Mouse (Mus musculus): ENCODE data around the gene Cfap45.

Cfap45 gene

DNA sequence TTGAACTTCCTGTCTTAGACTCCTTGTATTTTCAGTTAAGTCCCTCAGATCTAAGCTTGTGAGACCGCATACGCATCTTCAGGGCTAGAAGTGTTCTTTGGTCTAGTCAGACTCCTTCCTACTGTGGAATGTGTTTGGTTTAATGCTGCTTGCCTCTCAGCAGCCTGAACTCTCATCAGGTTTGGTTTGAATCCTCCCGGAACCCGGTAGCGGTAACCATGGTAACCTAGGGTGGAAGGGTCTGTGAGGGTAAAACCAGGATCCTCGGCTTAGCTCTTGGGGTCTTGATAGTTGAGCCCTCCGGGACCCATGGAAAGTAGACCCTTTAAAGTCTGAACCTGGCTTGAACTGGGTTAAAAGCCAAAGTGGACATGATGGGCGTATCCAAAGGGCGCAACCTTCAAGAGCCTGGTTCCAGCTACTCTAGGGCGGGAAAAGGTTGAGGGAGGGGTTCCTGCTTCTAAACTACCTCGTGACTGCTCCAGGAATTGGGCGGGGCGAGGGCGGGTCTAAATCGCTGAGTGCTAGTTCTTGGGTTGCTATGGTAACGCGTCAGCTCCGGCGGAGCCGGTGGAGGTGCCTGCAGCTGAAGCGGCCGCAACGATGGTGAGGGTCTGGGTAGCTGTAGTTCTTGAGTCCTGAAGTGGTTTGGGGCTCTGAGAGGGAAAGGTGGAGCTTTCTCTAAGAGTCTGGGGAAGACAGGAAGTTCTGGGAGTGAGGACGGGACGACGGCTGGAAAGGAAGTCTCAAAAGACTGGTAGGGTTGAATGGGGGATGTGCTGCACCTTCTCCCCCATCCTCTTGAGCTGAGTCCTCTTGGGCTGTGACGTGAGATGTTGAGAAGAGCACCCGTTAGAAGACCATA, at the start of gene Cfap45:
Cfap45 (plus strand) TSS at position 226 of the 865 bp plus-strand sequence.
- peak; percentile 95 for DNase-seq (ENCODE audit: low read depth, low spot score)

DNA sequence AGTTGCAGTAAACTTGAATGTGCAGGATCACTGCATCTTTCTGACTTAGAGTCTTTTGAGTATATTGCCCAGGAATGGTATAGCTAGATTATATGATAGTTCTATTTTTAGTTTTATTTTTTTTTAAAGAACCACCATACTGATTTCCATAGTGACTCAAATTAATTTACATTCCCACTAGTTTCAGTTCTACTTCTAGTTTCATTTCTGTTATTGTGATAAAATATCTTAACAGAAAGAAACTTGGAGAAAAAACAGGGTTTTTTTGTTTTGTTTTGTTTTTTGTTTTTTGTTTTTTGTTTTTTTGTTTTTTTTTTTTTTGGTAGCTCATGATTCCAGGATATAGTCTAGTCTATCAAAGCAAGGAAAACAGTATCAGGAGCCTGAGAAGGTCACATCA, 47.7 kb upstream of the Cfap45 start:
- no peak for DNase-seq (ENCODE audit: low read depth, low spot score)

GRCm38 (mm10) chr1:172474196-172474595, 46.4 kb upstream of the Cfap45 start:
- no peak for DNase-seq (ENCODE audit: low read depth, low spot score)

DNA sequence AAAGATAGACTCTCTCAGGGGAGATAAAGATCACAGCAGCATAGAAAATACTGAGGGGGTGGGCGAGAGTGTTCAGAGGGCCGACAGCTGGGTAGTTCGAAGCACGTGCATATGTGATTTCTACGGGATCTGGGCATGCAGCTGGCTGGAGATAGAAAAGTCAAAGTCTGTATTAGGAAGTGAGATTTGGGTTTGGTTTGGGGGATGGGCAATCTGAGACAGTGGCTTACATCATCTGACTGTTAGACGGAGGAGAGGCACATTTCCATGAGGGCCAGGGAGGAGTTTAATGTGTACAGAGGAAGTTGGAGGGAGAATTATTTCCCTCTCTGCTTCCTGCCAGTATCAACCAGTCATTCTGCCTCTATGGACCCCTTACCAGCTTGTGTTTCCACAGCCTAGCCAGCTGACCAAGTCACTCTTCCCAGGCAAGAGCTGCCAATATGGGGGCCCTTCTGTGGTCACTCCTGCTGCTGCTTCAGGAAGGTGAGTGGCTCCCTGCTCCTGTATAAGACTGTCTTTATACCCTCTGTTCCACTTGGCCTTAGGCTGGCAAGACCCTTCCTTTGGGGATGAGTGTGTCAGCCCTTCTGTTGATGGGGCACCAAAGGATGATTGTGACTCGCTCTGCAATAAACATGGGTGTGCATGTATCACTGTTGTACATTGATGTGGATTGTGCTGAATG, 45.4 kb upstream of the Cfap45 start, which contains the start of gene Slamf9:
Slamf9 (plus strand) TSS at position 305 of the 688 bp plus-strand sequence.
- DNase-seq (ENCODE audit: low read depth, low spot score) = no peak

- DNase-seq (ENCODE audit: low read depth, low spot score) = no peak
Measured at GRCm38 (mm10) chr1:172478020-172478419, 42.6 kb upstream of the Cfap45 start.

DNA sequence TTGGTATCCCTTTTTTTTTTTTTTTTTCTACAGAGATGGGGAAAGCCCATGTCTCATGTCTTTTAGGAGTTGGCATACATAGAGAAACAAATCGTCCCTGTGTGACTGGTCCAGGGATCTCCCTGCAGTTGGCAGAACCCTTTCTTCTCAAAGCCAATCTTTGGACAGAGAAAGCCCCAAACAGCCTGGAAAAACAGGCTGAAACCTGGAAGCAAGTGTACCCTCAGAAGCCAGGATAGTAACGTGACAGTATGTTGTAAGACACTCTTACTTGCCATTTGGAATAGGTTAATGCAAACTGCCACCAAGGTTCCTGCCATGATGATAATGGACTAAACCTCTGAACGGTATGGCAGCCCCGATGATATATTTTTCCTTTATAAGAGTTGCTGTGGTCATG, 40.2 kb upstream of the Cfap45 start:
- no peak for DNase-seq (ENCODE audit: low read depth, low spot score)

DNA sequence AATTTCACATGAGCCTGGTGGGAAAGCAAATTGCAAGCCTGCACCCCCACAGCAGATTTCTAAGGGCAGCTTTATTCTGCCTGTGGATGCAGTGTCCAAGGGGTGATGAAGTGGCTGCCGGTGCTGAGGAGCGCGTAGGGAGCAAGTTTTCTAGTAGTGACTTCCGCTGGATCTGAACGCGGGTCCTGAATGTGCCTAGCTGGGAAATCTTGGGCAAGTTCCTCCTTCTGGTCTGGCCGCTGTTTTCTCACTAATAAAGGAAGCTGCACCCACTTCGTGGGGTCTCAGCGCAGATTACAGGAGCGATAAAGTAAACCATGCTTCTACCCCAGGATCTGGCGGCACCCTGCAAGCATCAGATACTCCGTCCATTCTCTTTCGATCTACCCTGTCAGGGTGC, 39.5 kb upstream of the Cfap45 start:
- DNase-seq (ENCODE audit: low read depth, low spot score) = no peak

DNA sequence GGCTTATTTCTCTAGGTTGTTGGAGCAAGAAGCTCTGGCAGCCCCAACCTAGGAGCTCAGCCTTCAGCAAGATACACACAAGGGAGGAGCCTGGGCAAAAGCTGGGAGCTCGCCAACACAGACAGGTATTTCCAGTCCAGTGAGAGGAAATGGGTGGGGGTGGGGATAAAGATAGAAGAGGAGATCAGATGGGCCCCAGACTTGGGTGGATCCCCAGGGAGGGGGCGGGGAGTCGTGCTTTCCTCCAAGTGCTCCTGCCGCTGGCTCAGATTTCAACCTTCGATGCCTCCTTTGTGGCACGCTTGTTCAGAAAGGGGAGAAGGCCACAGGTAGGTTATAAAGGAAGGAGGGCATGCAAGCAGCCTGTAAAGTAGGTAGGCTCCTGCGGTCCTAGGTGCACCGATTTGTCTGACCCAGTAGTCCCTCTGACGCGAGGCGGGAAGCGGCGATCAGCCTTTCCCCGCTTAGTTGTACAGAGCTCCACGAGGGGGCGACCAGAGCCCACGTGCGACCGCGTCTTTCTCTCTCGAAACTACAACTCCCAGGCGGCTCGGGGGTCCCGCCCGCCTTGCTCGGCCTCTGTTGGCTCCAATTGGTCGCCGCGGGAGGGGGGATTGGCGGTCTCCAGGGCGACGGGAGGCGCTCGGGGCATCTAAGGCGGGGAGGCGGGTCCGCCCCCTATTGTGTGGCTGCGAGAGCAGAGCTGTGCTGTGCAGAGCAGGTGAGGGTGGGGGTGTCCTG, 38.9 kb upstream of the Cfap45 start, which contains the start of gene Igsf9:
Igsf9 (plus strand) TSS at position 249 of the 741 bp plus-strand sequence.
- DNase-seq (ENCODE audit: low read depth, low spot score) = peak; percentile 95

GRCm38 (mm10) chr1:172482518-172483360, 37.9 kb upstream of the Cfap45 start:
- no peak for DNase-seq (ENCODE audit: low read depth, low spot score)

GRCm38 (mm10) chr1:172483361-172483660, 37.3 kb upstream of the Cfap45 start:
- no peak for DNase-seq (ENCODE audit: low read depth, low spot score)

- no peak for DNase-seq (ENCODE audit: low read depth, low spot score)
Measured at GRCm38 (mm10) chr1:172484236-172484635, 36.4 kb upstream of the Cfap45 start.

DNA sequence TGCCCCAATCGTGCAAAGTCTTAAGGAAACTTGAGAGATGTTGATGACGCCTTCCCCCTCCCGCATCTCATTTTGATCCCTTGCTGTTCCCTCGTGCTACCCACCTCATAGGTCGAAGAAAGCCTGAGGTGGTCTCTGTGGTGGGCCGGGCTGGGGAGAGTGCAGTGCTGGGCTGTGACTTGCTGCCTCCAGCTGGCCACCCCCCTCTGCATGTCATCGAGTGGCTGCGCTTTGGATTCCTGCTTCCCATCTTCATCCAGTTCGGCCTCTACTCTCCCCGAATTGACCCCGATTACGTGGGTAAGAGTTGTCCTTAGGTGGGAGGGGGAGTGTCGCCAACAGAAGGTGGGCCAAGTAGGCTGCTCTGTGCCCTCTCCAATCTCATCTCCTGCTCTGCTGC, 35.9 kb upstream of the Cfap45 start:
- DNase-seq (ENCODE audit: low read depth, low spot score) = no peak

DNA sequence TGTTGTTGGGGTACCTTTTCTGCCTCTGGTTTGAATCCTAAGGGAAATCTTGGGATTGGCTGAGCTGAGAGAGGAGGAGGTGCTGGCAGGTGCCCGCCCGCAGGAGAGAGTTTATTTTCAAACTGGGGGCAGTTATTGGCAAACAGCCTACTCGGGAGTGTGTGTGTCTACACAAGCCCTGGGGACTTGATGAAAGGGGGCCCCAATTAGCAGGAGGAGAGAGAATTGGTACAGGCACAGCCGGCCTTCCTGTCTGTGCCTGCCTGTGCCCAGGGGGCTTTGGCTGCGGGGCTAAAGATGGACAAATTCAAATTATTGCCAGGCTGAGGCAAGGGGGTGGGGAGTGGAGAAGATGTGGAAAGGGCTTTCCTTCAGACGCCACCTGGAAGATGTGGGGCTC, 34.8 kb upstream of the Cfap45 start:
- DNase-seq (ENCODE audit: low read depth, low spot score) = no peak

GRCm38 (mm10) chr1:172486236-172486635, 34.4 kb upstream of the Cfap45 start:
- no peak for DNase-seq (ENCODE audit: low read depth, low spot score)

GRCm38 (mm10) chr1:172486651-172487050, 34.0 kb upstream of the Cfap45 start:
- DNase-seq (ENCODE audit: low read depth, low spot score) = no peak

- no peak for DNase-seq (ENCODE audit: low read depth, low spot score)
Measured at GRCm38 (mm10) chr1:172487859-172488258, 32.7 kb upstream of the Cfap45 start.

GRCm38 (mm10) chr1:172488831-172489230, 31.8 kb upstream of the Cfap45 start:
- DNase-seq (ENCODE audit: low read depth, low spot score) = no peak

GRCm38 (mm10) chr1:172489585-172490250, 30.9 kb upstream of the Cfap45 start:
- DNase-seq (ENCODE audit: low read depth, low spot score) = no peak

- peak; percentile 85 for DNase-seq (ENCODE audit: low read depth, low spot score)
Measured at GRCm38 (mm10) chr1:172490261-172490661, 30.3 kb upstream of the Cfap45 start.

DNA sequence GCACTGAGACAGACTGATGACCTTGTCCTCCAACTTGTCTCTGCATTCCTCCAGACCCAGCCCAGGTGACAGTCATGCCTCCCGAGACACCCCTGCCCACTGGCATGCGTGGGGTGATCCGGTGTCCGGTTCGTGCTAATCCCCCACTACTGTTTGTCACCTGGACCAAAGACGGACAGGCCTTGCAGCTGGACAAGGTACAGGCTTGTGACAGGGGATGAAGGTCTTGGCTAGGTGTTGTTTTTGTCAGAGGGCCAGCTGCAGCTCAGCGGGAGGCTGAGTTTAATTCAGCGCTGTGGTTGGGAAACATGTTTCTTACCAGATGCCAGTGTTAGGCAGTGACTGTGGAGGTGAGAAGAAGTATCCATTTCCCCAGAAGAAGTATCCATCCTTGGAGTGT, 28.6 kb upstream of the Cfap45 start:
- no peak for DNase-seq (ENCODE audit: low read depth, low spot score)

DNA sequence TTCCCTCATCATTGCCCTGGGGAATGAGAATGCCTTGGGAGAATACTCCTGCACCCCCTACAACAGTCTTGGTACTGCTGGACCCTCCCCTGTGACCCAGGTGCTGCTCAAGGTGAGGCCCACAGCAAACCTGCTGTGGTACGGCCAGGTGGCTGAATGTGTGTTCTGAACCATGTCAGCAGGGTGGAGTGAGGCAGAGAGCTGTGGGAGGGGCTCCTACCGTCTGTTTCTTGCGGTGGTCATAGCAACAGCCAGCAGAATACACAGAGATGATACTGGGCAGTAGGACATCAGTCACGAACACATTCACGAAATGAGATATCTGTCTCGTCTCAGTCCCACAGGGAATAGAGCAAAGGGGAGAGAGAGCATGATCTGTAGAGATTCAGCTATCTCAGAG, 27.1 kb upstream of the Cfap45 start:
- DNase-seq (ENCODE audit: low read depth, low spot score) = no peak
